Mouse (Mus musculus) central nervous system, embryonic 11.5 days (tissue): ENCODE results near the gene Gm13276. TPM values are rescaled to one million over a fixed set of nuclear protein-coding genes. Genes with fewer than 3 reads are reported as not detected.

ENCODE experiments used
- polyA plus RNA-seq: library from polyadenylated mRNA; depleted of rRNA; stranded (reverse); fragments of >200 nt; gene quantifications from 2 replicates; pipeline ENCODE4 v1.2.3, GENCODE M21; 2012; rRNA removed

The Gm13276 gene
- not detected in 2 replicates for polyA plus RNA-seq

DNA sequence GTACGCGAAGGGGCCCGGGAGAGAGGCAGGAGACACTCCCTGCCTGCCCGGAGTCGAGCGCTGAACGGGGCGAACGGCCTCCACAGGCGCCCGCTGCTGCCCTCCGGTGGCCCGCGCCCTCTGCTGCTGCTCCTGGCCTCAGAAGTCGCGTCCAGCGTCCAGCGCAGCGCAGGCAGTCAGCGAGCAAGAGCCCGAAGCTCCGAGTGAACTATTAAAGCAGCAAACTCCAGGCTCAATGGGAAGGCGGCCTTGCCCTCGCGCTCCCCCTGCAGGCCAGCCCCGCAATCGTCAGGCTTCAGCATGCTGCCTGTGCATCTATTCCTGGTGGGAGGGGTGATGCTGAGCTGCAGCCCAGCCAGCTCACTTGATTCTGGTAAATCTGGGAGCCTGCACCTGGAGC, at the start of gene Gm13276:
Gene Gm13276 (plus strand): TSS at position 301 of the 400 bp plus-strand sequence.

DNA sequence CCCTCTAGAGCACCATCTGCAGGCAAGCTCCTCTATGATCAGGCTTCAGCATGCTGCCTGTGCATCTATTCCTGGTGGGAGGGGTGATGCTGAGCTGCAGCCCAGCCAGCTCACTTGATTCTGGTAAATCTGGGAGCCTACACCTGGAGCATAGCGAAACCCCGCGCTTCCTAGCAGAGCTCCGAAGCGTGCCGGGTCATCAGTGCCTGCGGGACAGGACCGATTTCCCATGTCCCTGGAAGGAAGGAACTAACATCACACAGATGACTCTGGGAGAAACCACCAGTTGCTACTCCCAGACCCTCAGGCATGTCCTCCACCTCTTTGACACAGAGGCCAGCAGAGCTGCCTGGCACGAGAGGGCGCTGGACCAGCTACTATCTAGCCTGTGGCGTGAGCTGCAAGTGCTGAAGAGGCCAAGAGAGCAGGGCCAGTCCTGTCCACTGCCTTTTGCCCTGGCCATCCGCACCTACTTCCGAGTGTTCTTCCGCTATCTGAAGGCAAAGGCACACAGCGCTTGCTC, 30.6 kb upstream of the Gm13276 start, which contains the start of gene Gm13271:
Gene Gm13271 (plus strand): TSS at position 51 of the 523 bp plus-strand sequence.

DNA sequence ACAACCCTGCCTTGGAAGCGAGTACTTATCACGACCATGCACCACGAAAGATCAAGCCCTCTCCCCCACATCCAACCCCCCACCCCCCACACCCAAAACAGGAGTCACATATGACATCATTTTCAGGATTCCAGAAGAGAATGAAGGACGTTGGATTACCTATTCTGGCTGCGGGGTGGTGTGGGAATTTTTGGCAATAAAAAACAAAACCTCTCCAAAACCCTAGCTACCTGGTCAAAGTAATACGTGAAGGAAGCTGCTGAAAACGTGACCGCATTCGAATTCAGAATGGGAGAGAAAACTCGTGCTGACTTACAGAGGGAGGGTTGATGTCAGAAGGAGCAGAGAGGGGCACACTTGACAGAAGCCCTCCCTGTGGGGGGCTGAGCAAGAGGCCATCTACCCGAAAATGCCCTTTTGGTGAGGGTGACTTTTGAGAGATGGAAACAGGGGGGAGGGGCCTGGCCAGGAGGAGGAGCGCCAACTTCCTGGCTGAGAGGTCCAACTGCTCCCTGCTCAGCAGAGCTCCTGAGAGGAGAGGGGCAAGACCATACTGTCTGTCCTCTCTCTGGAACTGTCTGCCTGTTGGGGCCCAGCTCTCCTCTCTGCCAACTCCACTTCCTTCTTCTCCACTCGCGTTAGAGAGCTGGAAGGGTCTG, 25.8 kb upstream of the Gm13276 start, which contains the start of gene Gm13283:
Gene Gm13283 (plus strand): TSS at position 510 of the 659 bp plus-strand sequence.

DNA sequence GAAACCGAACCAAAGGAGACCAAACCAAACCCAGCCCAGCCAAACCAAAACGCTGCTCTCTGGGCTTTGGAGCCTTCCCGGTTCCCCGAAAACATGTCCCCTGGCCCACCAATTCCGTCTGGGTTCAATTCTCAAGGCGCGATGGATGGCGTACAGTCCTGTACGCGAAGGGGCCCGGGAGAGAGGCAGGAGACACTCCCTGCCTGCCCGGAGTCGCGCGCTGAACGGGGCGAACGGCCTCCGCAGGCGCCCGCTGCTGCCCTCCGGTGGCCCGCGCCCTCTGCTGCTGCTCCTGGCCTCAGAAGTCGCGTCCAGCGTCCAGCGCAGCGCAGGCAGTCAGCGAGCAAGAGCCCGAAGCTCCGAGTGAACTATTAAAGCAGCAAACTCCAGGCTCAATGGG, 12.0 kb upstream of the Gm13276 start, which contains the start of gene Gm13290:
Gene Gm13290 (plus strand): TSS at position 301 of the 400 bp plus-strand sequence.

GRCm38 (mm10) chr4:88776622-88777021, 8.9 kb upstream of the Gm13276 start, which contains the start of gene Gm13289:
Gene Gm13289 (plus strand): TSS chr4:88776922.

DNA sequence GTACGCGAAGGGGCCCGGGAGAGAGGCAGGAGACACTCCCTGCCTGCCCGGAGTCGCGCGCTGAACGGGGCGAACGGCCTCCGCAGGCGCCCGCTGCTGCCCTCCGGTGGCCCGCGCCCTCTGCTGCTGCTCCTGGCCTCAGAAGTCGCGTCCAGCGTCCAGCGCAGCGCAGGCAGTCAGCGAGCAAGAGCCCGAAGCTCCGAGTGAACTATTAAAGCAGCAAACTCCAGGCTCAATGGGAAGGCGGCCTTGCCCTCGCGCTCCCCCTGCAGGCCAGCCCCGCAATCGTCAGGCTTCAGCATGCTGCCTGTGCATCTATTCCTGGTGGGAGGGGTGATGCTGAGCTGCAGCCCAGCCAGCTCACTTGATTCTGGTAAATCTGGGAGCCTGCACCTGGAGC, 6.0 kb upstream of the Gm13276 start, which contains the start of gene Gm13272:
Gene Gm13272 (plus strand): TSS at position 301 of the 400 bp plus-strand sequence.

DNA sequence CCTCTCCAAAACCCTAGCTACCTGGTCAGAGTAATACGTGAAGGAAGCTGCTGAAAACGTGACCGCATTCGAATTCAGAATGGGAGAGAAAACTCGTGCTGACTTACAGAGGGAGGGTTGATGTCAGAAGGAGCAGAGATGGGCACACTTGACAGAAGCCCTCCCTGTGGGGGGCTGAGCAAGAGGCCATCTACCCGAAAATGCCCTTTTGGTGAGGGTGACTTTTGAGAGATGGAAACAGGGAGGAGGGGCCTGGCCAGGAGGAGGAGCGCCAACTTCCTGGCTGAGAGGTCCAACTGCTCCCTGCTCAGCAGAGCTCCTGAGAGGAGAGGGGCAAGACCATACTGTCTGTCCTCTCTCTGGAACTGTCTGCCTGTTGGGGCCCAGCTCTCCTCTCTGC, 3.7 kb upstream of the Gm13276 start, which contains the start of gene Ifnz:
Gene Ifnz (plus strand): TSS at position 301 of the 400 bp plus-strand sequence.

GRCm38 (mm10) chr4:88788402-88788801, 2.9 kb downstream of the Gm13276 start, which contains the start of gene Gm13277:
Gene Gm13277 (plus strand): TSS chr4:88788632.

DNA sequence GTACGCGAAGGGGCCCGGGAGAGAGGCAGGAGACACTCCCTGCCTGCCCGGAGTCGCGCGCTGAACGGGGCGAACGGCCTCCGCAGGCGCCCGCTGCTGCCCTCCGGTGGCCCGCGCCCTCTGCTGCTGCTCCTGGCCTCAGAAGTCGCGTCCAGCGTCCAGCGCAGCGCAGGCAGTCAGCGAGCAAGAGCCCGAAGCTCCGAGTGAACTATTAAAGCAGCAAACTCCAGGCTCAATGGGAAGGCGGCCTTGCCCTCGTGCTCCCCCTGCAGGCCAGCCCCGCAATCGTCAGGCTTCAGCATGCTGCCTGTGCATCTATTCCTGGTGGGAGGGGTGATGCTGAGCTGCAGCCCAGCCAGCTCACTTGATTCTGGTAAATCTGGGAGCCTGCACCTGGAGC, 5.7 kb downstream of the Gm13276 start, which contains the start of gene Gm13278:
Gene Gm13278 (plus strand): TSS at position 301 of the 400 bp plus-strand sequence.

GRCm38 (mm10) chr4:88793936-88794675, 8.6 kb downstream of the Gm13276 start, which contains the start of gene Gm13275:
Gene Gm13275 (plus strand): TSS chr4:88794487.

GRCm38 (mm10) chr4:88797097-88797496, 11.6 kb downstream of the Gm13276 start, which contains the start of gene Gm13279:
Gene Gm13279 (plus strand): TSS chr4:88797397.

GRCm38 (mm10) chr4:88799365-88799764, 13.9 kb downstream of the Gm13276 start, which contains the start of gene Gm13285:
Gene Gm13285 (plus strand): TSS chr4:88799665.

DNA sequence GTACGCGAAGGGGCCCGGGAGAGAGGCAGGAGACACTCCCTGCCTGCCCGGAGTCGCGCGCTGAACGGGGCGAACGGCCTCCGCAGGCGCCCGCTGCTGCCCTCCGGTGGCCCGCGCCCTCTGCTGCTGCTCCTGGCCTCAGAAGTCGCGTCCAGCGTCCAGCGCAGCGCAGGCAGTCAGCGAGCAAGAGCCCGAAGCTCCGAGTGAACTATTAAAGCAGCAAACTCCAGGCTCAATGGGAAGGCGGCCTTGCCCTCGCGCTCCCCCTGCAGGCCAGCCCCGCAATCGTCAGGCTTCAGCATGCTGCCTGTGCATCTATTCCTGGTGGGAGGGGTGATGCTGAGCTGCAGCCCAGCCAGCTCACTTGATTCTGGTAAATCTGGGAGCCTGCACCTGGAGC, 17.4 kb downstream of the Gm13276 start, which contains the start of gene Gm13287:
Gene Gm13287 (plus strand): TSS at position 301 of the 400 bp plus-strand sequence.

GRCm38 (mm10) chr4:88805231-88805630, 19.7 kb downstream of the Gm13276 start, which contains the start of gene Gm13288:
Gene Gm13288 (plus strand): TSS chr4:88805531.

DNA sequence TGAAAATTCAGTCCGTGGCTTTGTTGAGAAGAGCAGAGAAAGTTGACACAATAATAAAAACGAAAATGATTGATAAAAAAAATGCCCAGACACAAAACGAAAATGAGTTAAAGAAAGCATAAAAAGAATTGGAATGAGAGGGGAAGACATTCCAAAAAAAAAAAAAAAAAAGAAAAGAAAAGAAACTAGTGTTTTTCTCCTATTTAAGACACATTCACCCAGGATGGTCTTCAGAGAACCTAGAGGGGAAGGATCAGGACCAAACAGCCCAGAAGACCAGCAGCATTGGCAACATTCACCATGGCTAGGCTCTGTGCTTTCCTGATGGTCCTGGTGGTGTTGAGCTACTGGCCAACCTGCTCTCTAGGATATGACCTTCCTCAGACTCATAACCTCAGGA, 30.4 kb downstream of the Gm13276 start, which contains the start of gene Ifna7:
Gene Ifna7 (plus strand): TSS at position 301 of the 400 bp plus-strand sequence.

GRCm38 (mm10) chr4:88819659-88820058, 34.1 kb downstream of the Gm13276 start, which contains the start of gene Ifna11:
Gene Ifna11 (plus strand): TSS chr4:88819959.

GRCm38 (mm10) chr4:88827116-88827515, 41.6 kb downstream of the Gm13276 start, which contains the start of gene Ifna6:
Gene Ifna6 (plus strand): TSS chr4:88827416.

DNA sequence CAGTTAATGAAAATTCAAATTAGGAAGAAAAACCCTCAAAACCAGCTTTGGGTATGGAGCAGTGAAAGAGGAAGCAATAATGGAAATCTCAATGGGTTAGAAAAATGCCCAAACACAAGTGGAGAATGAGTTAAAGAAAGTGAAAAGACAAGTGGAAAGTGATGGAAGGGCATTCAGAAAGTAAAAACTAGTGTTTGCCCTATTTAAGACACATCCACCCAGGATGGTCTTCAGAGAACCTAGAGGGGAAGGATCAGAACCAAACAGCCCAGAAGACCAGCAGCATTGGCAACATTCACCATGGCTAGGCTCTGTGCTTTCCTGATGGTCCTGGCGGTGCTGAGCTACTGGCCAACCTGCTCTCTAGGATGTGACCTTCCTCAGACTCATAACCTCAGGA, 49.7 kb downstream of the Gm13276 start, which contains the start of gene Ifna5:
Gene Ifna5 (plus strand): TSS at position 301 of the 400 bp plus-strand sequence.

